Mouse (Mus musculus): ENCODE measurements at regions not wholly inside any gene's neighbourhood (a gene's known extent, or its start where the extent isn't known, plus 50 kb on each side); places are given as distances from the start of the nearest gene placed in this dataset.

DNA sequence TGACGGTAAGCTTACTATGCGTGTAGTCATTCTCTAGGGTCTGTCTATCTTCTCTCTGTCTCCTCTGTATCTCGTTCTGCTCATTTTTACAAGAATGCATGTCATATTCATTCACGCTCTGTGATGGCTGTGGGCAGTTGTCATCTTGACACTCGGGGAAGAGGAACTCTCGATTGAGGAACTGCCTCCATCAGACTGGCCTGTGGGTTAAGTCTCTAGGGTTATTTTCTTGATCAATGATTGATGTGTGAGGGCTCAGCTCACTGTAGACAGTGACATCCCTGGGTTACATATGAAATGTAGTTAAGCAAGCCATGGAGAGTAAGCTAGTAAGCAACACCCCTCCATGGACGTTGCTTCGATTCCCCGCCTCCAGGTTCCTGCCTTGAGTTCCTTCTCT lies 178.0 kb upstream of the Rreb1 start:
- Histone ChIP-seq H3K4me1 (ENCODE audit: control insufficient read depth, low read depth, low read length) (peaks cover 6% of the 10 kb centered on the region), H3K36me3 (ENCODE audit: control insufficient read depth, insufficient read depth) (no peaks in the 10 kb centered on the region), H3K27me3 (ENCODE audit: control insufficient read depth, insufficient read depth, low read depth, low read length) (no peaks in the 10 kb centered on the region), H3K9me3 (replicated peaks; ENCODE audit: control insufficient read depth, low read length) (no peaks in the 10 kb centered on the region), H3K27ac (ENCODE audit: low read length) (no peak overlapping the region), H3K9ac (ENCODE audit: low read depth, low read length) (no peak overlapping the region), H3K4me2 (ENCODE audit: low read depth, low read length) (no peak overlapping the region), H3K4me3 (ENCODE audit: low read depth, low read length) (no peak overlapping the region)
- ATAC-seq (ENCODE audit: low read depth): no peak
- 49% methylated on average over 9 of the region's 9 CpGs for WGBS (ENCODE audit: insufficient replicate concordance)

DNA sequence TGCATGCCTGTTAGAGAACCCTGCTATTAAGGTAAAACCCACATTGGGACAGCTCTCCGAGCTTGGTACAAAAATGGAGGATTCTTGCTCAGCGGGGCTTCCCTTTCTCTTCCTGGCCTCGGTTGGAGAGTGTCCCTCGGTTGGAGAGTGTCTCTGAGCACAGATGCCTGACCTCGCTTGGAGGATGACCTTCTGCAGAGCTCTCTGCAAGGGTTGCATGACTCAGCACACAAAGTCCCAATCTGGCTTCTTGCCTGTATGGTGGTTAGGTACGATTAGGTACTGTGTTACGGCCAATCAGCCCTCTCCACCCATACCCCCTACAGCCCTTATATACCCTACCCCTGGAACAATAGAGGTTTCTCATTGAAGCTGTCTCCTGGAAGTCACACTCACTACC lies 177.1 kb upstream of the Rreb1 start:
- Histone ChIP-seq H3K9me3 (replicated peaks; ENCODE audit: control insufficient read depth, low read length) (no peaks in the 10 kb centered on the region), H3K9ac (ENCODE audit: low read depth, low read length) (no peak overlapping the region), H3K36me3 (ENCODE audit: control insufficient read depth, insufficient read depth) (no peaks in the 10 kb centered on the region), H3K4me3 (ENCODE audit: low read depth, low read length) (no peak overlapping the region), H3K27me3 (ENCODE audit: control insufficient read depth, insufficient read depth, low read depth, low read length) (no peaks in the 10 kb centered on the region), H3K27ac (ENCODE audit: low read length) (no peak overlapping the region), H3K4me2 (ENCODE audit: low read depth, low read length) (no peak overlapping the region), H3K4me1 (ENCODE audit: control insufficient read depth, low read depth, low read length) (peaks cover 6% of the 10 kb centered on the region)
- no peak for ATAC-seq (ENCODE audit: low read depth)
- 48% methylated on average over 7 of the region's 7 CpGs for WGBS (ENCODE audit: insufficient replicate concordance)

- Histone ChIP-seq H3K9ac (ENCODE audit: low read depth, low read length) (no peak overlapping the region), H3K9me3 (replicated peaks; ENCODE audit: control insufficient read depth, low read length) (no peaks in the 10 kb centered on the region), H3K36me3 (ENCODE audit: control insufficient read depth, insufficient read depth) (no peaks in the 10 kb centered on the region), H3K4me3 (ENCODE audit: low read depth, low read length) (no peak overlapping the region), H3K4me1 (ENCODE audit: control insufficient read depth, low read depth, low read length) (peaks cover 6% of the 10 kb centered on the region; the same call in 1 of the 2 replicates), H3K27ac (ENCODE audit: low read length) (no peak overlapping the region), H3K27me3 (ENCODE audit: control insufficient read depth, insufficient read depth, low read depth, low read length) (no peaks in the 10 kb centered on the region), H3K4me2 (ENCODE audit: low read depth, low read length) (no peak overlapping the region)
- no peak for ATAC-seq (ENCODE audit: low read depth)
- 58% methylated on average over 4 of the region's 4 CpGs for WGBS (ENCODE audit: insufficient replicate concordance)
Measured at GRCm38 (mm10) chr13:37602256-37602655, 175.9 kb upstream of the Rreb1 start.

DNA sequence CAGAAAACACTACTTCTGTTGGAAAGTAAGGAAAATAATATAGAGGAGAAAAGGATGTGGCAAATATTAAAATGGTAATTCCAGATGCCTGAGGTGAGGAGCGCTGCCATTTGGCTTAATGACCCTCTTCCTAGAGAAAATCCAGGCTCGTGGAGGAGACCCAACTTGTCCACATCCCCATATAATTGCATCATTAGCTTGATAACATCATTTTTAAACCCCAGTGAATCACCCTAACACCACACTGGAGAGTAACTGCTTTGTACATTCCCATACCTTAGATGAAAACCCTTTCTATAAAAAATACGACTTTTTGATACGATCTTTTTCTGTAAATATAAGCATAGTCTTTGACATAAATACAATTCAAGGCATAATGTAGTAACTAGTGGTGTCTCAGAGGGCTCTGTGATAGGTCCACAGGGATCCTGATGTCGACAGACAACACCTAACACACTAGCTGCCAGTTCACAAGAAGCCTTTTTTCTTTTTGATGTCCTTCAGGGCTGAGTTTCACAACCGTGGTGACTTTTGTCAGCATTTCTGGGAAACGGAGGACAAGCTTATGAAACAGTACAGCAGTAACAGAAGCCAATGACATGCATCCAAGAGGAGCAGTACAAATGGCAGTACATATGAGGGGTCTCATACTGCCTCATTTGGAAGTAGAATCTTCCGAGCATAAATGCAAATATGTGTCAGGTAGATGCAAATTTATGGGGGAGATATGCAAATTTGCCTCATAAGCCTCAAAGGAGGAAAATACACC lies 174.8 kb upstream of the Rreb1 start:
- H3K27ac ChIP-seq (ENCODE audit: low read length): no peak overlapping the region
- 50% methylated on average over 8 of the region's 8 CpGs for WGBS (ENCODE audit: insufficient replicate concordance)

DNA sequence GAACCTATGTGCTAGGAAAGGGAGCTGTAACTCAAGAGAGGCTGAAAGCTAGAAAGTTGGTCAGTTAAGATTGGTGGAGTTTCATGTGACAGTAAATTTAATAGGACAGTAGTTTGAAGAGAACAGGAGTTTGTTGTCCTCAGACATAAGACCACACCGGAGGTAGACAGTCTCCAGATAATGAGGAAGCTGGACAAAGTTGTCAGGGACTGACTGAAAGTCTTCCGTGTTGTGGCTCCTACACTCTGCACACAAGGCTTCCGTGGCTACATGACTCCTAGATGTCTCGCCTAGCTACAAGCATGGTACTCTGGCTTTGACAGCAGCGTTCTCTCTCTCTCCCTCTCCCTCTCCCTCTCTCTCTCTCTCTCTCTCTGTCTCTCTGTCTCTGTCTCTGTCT lies 171.9 kb upstream of the Rreb1 start:
- Histone ChIP-seq H3K4me3 (ENCODE audit: low read depth, low read length) (no peak overlapping the region), H3K9me3 (replicated peaks; ENCODE audit: control insufficient read depth, low read length) (no peaks in the 10 kb centered on the region), H3K4me1 (ENCODE audit: control insufficient read depth, low read depth, low read length) (no peaks in the 10 kb centered on the region), H3K27me3 (ENCODE audit: control insufficient read depth, insufficient read depth, low read depth, low read length) (no peaks in the 10 kb centered on the region), H3K9ac (ENCODE audit: low read depth, low read length) (no peak overlapping the region), H3K27ac (ENCODE audit: low read length) (no peak overlapping the region), H3K36me3 (ENCODE audit: control insufficient read depth, insufficient read depth) (no peaks in the 10 kb centered on the region), H3K4me2 (ENCODE audit: low read depth, low read length) (no peak overlapping the region)
- WGBS (ENCODE audit: insufficient replicate concordance): 22% methylated on average over 5 of the region's 5 CpGs
- no peak for ATAC-seq (ENCODE audit: low read depth)

More for the DNA sequence above, 174.8 kb upstream of the Rreb1 start:
- Histone ChIP-seq H3K4me3 (ENCODE audit: low read depth, low read length) (no peak overlapping the region), H3K36me3 (ENCODE audit: control insufficient read depth, insufficient read depth) (no peaks in the 10 kb centered on the region), H3K27me3 (ENCODE audit: control insufficient read depth, insufficient read depth, low read depth, low read length) (no peaks in the 10 kb centered on the region), H3K4me2 (ENCODE audit: low read depth, low read length) (no peak overlapping the region), H3K4me1 (ENCODE audit: control insufficient read depth, low read depth, low read length) (no peaks in the 10 kb centered on the region), H3K9ac (ENCODE audit: low read depth, low read length) (no peak overlapping the region), H3K9me3 (replicated peaks; ENCODE audit: control insufficient read depth, low read length) (no peaks in the 10 kb centered on the region)
- no peak for ATAC-seq (ENCODE audit: low read depth)

- no peaks in the 10 kb centered on the region for H3K9me3 ChIP-seq (replicated peaks; ENCODE audit: control insufficient read depth, low read length)
- H3K4me3 ChIP-seq (ENCODE audit: low read depth, low read length): no peak overlapping the region
- H3K27me3 ChIP-seq (ENCODE audit: control insufficient read depth, insufficient read depth, low read depth, low read length): no peaks in the 10 kb centered on the region
- no peaks in the 10 kb centered on the region for H3K4me1 ChIP-seq (ENCODE audit: control insufficient read depth, low read depth, low read length)
- H3K27ac ChIP-seq (ENCODE audit: low read length): no peak overlapping the region
- no peaks in the 10 kb centered on the region for H3K36me3 ChIP-seq (ENCODE audit: control insufficient read depth, insufficient read depth)
- no peak overlapping the region for H3K9ac ChIP-seq (ENCODE audit: low read depth, low read length)
- 81% methylated on average over 5 of the region's 5 CpGs for WGBS (ENCODE audit: insufficient replicate concordance)
- ATAC-seq (ENCODE audit: low read depth): no peak
- H3K4me2 ChIP-seq (ENCODE audit: low read depth, low read length): no peak overlapping the region
Measured at GRCm38 (mm10) chr13:37609085-37609484, 169.1 kb upstream of the Rreb1 start.

GRCm38 (mm10) chr13:37611387-37611786 lies 166.8 kb upstream of the Rreb1 start:
- Histone ChIP-seq H3K36me3 (ENCODE audit: control insufficient read depth, insufficient read depth) (no peaks in the 10 kb centered on the region), H3K4me3 (ENCODE audit: low read depth, low read length) (no peak overlapping the region), H3K27me3 (ENCODE audit: control insufficient read depth, insufficient read depth, low read depth, low read length) (no peaks in the 10 kb centered on the region), H3K9me3 (replicated peaks; ENCODE audit: control insufficient read depth, low read length) (no peaks in the 10 kb centered on the region), H3K4me2 (ENCODE audit: low read depth, low read length) (no peak overlapping the region), H3K4me1 (ENCODE audit: control insufficient read depth, low read depth, low read length) (no peaks in the 10 kb centered on the region), H3K9ac (ENCODE audit: low read depth, low read length) (no peak overlapping the region), H3K27ac (ENCODE audit: low read length) (no peak overlapping the region)
- 71% methylated on average over 3 of the region's 3 CpGs for WGBS (ENCODE audit: insufficient replicate concordance)
- no peak for ATAC-seq (ENCODE audit: low read depth)

DNA sequence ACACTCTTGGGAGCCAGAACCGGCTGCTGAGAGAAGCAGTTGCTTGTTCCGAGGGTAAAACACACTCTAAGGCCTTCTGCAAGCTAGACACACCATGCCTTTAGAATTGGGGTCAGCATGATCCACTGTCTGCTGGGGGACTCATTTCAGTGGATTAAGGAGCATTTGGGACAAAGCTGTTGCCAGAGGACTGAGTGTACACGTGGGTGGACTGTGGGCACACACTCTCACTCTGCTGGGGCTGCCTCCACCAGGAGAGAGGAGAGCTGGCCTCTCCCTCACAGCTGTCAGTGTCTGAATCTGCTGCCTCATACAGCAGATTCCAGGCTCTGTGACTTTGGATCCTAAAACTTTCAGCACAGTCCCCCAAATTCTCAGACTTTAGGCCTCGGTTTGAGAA lies 161.2 kb upstream of the Rreb1 start:
- H3K9me3 ChIP-seq (replicated peaks; ENCODE audit: control insufficient read depth, low read length): no peaks in the 10 kb centered on the region
- no peak overlapping the region for H3K9ac ChIP-seq (ENCODE audit: low read depth, low read length)
- no peak overlapping the region for H3K4me2 ChIP-seq (ENCODE audit: low read depth, low read length)
- no peak overlapping the region for H3K4me3 ChIP-seq (ENCODE audit: low read depth, low read length)
- 62% methylated on average over 4 of the region's 4 CpGs for WGBS (ENCODE audit: insufficient replicate concordance)
- no peak overlapping the region for H3K27ac ChIP-seq (ENCODE audit: low read length)
- no peaks in the 10 kb centered on the region for H3K27me3 ChIP-seq (ENCODE audit: control insufficient read depth, insufficient read depth, low read depth, low read length)
- H3K36me3 ChIP-seq (ENCODE audit: control insufficient read depth, insufficient read depth): no peaks in the 10 kb centered on the region
- peaks cover 3% of the 10 kb centered on the region; the same call in 1 of the 2 replicates for H3K4me1 ChIP-seq (ENCODE audit: control insufficient read depth, low read depth, low read length)
- no peak for ATAC-seq (ENCODE audit: low read depth)

GRCm38 (mm10) chr13:37619841-37620725 lies 158.1 kb upstream of the Rreb1 start:
- Histone ChIP-seq H3K4me2 (ENCODE audit: low read depth, low read length) (0 out of 2 replicates have a peak overlapping the region, but pooled peaks have one; percentile 12), H3K9ac (ENCODE audit: low read depth, low read length) (peak overlapping the region; percentile 49), H3K27ac (ENCODE audit: low read length) (peak overlapping the region; percentile 94), H3K9me3 (replicated peaks; ENCODE audit: control insufficient read depth, low read length) (no peaks in the 10 kb centered on the region), H3K4me1 (ENCODE audit: control insufficient read depth, low read depth, low read length) (peaks cover 3% of the 10 kb centered on the region; the same call in 1 of the 2 replicates), H3K27me3 (ENCODE audit: control insufficient read depth, insufficient read depth, low read depth, low read length) (no peaks in the 10 kb centered on the region), H3K4me3 (ENCODE audit: low read depth, low read length) (no peak overlapping the region), H3K36me3 (ENCODE audit: control insufficient read depth, insufficient read depth) (no peaks in the 10 kb centered on the region)
- 10% methylated on average over 11 of the region's 11 CpGs for WGBS (ENCODE audit: insufficient replicate concordance)
- peak; percentile 87 for ATAC-seq (ENCODE audit: low read depth)

Measured in liver, embryonic 16.5 days (tissue).